Mouse (Mus musculus) fibroblast of lung, adult 2 months (primary cell): ENCODE data around the gene Rgs8.

ENCODE experiments used
- DNase-seq: peaks from one replicate; pipeline ENCODE4 v3.0.0-alpha.2; 2011; ENCODE audit warnings: low read depth

Gene Rgs8

GRCm38 (mm10) chr1:153652938-153653623 lies at the start of gene Rgs8:
TSS of gene Rgs8 (plus strand) at chr1:153653025.
- DNase-seq = no peak

- no peak for DNase-seq
Measured at GRCm38 (mm10) chr1:153617340-153617830, 35.4 kb upstream of the Rgs8 start.

DNA sequence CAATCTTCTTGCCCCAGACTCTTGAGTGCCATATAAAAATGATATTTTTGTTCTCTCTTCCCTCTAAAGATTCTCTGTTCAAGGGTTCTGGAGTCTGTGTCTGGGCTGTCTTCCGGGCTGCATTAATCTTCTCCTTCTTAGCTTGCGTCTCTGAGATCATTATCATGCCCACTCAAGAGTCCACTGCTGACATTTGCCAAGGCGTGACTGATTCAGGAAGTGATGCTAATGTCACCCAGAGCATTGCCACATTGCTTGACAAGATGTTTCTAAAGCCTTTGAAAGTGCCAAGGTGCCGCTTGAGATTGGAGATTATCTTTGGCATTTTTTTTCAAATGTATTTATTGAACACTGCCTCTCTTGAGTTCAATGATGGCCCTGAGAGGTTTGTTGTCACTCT lies 29.8 kb upstream of the Rgs8 start:
- no peak for DNase-seq

- no peak for DNase-seq
Measured at GRCm38 (mm10) chr1:153632686-153633085, 20.1 kb upstream of the Rgs8 start.

DNA sequence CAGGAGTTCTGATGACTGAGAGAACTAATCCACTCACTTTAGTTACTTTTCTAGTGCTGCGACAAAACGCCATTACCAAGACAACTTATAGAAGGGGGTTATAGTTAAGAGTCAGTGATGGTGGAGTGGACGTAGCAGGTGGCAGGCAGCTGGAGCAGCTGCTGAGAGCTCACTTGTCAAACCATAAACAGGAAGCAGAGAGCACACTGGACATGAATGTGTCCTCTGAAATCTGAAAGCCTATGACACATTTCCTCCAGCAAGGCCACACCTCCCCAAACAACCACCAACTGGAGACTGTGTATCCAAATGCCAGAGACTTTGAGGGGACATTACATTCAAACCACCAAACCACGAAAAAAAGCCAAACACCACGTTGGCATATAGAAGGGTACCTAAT lies 17.8 kb upstream of the Rgs8 start:
- no peak for DNase-seq

DNA sequence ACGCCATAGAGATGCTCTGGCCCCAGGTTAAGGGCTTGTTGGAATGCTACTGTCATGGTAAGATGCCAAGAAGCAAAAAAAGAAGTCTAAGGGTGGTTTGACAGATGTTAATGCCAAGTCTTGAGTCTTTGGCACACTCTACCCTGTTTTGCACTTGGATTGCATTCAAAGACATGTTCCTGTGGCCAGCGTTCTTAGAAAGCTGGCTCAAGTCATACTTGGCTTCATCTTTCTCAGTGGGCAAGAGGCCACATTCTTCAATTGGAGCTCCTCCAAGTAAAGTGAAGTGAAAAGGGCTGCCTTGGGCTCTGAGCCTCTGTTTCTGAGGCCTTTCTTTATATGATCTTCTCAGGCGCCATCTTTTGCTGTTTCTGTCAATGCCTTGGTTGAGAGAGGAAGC lies 17.3 kb upstream of the Rgs8 start:
- peak; percentile 90 for DNase-seq

- DNase-seq = no peak
Measured at GRCm38 (mm10) chr1:153636821-153637220, 16.0 kb upstream of the Rgs8 start.

GRCm38 (mm10) chr1:153641492-153641939 lies 11.3 kb upstream of the Rgs8 start:
- DNase-seq = no peak

- DNase-seq = no peak
Measured at GRCm38 (mm10) chr1:153641940-153642501, 10.8 kb upstream of the Rgs8 start.

DNA sequence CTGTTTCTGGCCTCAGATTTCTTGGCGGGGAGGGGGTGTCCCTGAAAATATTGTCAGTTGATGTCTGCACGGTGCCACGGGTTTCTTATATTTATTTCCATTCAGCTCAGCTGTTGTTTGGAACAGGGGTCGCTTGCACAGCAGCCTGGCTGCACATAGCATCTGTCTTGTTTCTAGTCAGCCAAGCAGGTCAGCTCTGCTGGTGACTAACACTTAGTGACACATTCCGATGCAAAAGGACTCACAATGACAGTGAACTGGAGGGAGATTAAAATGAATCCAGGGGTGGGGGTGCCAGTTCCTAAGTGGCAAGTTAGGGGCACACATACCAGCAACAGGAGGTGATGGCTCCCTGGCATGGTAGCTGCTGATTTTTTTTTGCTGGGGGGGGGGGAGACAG lies 849 bp downstream of the Rgs8 start:
- no peak for DNase-seq

DNA sequence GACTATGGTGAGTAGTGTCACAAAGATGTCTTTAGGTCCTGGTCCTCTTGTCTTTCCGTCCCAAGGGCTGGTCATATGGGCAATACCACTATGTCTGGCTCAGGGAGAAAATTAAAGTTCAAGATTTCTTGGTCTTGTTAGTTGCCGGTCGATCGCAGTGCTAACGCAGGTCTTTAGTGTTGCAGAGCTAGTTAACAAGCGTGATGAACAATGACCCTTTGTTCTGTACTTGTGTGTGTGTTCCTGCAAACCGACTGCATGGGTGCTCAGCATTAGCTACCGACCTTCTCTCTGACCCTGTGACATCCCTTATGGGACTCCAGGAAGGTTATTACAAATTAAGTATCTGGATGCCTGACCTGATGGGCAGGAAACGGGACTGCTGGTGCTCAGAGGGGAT lies 6.8 kb downstream of the Rgs8 start:
- no peak for DNase-seq

- no peak for DNase-seq
Measured at GRCm38 (mm10) chr1:153660982-153661688, 8.3 kb downstream of the Rgs8 start.

DNA sequence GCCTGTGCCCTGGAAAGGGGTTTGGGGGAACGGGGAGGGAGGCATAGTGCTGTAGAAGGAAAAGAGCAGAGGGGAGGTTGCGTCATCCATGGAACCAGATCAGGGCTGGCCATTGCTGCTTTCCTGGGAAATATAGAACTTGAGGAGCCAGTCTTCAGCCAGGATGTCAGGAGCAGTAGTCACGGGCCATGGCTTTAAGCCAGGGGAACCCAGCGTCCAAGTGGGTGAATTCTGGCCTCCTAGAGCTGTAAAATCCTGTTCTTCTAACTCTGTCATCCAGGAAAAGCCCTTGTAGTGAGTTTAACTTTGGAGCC lies 8.8 kb downstream of the Rgs8 start:
- no peak for DNase-seq

DNA sequence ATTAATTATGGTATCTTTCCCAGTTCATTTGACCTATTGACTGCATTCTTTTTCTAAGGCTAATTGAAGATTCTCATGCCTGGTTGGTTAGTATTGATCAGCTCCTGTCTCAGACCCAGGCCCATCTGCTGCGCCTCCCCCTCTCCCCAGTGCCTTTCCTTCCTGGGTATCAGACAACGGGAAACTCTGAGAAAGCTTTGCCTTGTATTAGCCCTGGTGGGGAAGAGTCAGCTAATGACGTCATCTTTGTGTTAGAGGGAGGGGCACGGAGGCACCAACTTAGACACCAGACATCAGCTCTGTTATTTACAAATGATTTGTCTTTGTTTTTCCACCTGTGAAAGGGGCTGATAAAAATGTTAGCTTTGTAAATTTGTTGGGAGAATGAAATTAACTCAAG lies 9.5 kb downstream of the Rgs8 start:
- DNase-seq = no peak

DNA sequence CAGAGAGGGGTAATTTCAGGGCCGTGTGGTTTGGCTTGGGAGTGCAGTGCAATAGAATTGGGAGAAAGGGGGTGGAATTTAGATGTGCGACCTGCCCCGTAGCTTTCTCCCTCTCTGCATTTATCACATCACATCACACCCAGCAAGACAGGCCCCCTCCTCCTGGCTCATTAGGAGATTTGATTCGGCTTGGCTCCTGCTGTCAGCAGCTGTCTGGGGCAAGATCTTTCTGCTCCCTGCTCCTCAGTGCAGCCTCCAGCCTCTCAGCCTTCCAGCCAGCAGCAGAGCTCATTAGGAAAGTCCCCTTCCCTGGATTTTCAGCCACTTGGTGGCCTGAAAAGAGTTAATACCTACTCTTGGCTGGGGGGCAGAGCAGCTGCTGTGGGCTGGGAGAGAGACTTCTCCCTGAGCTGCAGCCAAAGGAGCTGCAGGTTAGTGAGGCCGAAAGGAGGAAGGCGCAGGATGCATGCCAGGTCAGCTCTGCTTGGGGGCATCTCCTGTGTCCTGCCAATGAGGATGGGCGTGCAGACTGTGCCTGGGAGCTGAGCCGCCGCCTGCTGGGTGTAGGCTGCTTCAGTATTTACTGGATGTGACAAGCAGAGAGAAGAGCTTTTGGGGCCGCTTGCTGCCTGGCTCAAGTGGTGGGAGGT lies 12.4 kb downstream of the Rgs8 start:
- DNase-seq = no peak

DNA sequence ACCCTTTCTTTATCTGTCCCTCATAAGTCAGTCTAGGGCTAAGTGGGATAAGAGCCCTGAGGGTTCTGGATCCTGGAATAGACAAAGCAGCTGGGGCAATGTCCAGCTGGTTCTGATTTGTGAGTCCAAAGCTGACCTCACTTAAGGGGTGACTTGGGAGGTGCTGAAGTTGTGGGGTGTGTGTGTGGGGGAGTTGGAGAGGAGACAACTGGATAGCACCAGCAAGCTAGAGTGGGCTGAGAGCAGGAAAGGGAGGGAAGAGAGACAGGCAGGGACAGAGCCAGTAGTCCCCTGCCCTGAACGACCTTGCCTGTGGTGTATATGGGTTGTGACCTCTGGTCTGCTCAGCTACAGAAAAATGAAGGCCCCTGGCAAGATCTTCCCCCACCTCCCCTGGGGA lies 13.4 kb downstream of the Rgs8 start:
- no peak for DNase-seq

- no peak for DNase-seq
Measured at GRCm38 (mm10) chr1:153667244-153667727, 14.5 kb downstream of the Rgs8 start.

- DNase-seq = no peak
Measured at GRCm38 (mm10) chr1:153667781-153668180, 15.0 kb downstream of the Rgs8 start.

DNA sequence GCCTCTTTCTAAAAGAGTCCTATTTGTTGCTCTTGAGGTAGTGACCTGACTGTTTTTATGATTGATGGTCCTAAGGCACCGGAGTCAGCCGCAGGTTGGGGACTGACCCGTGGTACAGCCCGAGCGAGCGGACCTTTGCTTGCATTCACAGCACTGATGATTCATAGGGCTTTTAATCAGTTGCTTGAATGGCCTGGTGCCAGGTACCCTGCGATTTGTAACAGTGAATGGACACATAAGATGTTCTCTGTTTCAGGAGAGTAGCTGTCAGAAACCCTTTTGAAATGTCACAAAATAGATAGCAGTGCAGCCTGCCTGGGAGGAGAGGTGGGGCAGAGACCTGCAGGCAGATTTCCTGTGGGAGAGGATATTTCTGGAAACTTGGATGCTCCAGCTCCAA lies 16.3 kb downstream of the Rgs8 start:
- DNase-seq = no peak

DNA sequence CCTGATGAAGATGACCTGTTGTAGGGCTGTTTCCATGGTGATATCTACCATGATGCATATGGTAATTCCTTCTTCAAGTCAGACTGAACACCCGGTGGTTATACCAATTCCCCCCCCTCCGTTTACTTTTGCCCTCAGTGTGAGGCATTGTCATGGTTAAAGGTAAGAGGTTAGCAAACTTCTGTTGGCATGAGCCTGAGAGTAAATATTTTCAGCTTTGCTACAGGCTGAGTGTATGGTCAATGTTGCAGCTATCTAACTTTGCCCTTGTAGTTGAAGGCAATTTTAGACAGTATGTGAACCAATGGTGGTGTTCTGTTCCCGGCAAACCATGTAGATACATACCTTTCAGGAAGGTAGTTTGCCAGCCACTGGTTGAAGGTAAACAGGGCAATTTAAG lies 16.9 kb downstream of the Rgs8 start:
- DNase-seq = no peak

DNA sequence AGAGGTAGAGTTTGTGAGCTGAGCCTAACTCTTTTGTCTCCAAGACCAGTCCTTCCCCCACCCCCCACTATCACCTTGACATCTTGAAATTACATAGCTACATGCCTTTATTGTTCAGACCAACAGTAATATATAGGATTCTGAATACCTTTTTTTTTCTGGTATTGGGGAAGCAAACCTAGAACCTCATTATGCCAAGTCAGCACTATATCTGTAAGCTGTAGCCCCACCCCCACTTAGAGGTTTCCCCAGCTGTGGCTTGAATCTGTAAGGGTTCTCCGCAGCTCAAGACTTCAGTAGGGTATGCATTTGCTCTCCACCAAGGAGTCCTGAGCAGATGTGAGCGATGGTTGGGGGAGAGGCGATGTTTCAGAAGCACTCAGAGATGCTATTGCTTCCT lies 18.5 kb downstream of the Rgs8 start:
- no peak for DNase-seq

- DNase-seq = no peak
Measured at GRCm38 (mm10) chr1:153672698-153673097, 19.9 kb downstream of the Rgs8 start.

GRCm38 (mm10) chr1:153673900-153674299 lies 21.1 kb downstream of the Rgs8 start:
- DNase-seq = no peak
